Mouse (Mus musculus) fat pad, adult 2 months (tissue): Measurements from ENCODE around the gene Gpc4.

Experiments
- DNase-seq: peaks from one replicate; pipeline ENCODE4 v3.0.0-alpha.2; 2011; ENCODE audit warnings: low read depth, low spot score; ENCODE audit errors: extremely low read depth

Gene Gpc4

DNA sequence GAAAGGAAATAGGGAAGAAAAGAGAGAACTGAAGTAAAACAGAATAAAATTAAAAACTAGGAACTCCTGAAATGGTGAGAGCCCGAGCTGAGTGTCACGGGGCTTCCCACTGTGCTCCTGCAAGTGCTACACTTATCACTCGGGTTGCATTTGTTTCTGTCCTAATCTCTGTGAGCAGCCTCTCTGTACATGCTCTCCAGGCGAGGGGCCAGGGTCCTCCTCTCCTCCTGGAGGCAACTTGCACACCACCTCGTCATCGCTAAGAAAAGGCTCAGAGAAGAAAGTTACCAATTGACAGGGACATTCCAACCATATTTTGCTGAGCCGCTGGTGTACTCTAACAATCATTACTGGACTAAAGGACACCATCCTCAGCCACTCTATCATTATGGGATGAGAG is 14.0 kb downstream of the Gpc4 start:
- DNase-seq: no peak

DNA sequence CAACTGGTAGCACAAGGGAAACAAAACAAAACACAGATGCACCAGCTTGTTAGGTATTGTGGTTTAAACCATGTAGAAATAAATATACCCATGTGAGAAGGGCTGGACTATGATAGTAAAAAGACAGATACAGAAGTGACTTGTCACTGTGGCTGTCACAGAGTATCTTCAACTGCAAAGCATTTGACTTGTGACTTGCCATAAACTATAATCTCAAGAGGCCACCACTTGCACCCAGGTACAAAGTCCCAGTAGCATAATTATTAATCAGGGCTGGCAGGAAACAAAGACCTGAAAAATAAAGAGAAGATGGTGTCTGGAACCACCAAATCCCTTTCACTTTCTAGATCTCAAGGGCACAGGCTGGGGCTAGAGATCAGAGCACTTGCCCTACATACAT is 19.5 kb downstream of the Gpc4 start:
- no peak for DNase-seq

- no peak for DNase-seq
Observed at GRCm38 (mm10) chrX:52144491-52144890, 20.6 kb downstream of the Gpc4 start.

GRCm38 (mm10) chrX:52140316-52140715 is 24.7 kb downstream of the Gpc4 start:
- DNase-seq: no peak

- no peak for DNase-seq
Observed at GRCm38 (mm10) chrX:52138461-52139075, 26.5 kb downstream of the Gpc4 start.

GRCm38 (mm10) chrX:52138033-52138432 is 27.0 kb downstream of the Gpc4 start:
- no peak for DNase-seq

GRCm38 (mm10) chrX:52136525-52136924 is 28.5 kb downstream of the Gpc4 start:
- DNase-seq: no peak

DNA sequence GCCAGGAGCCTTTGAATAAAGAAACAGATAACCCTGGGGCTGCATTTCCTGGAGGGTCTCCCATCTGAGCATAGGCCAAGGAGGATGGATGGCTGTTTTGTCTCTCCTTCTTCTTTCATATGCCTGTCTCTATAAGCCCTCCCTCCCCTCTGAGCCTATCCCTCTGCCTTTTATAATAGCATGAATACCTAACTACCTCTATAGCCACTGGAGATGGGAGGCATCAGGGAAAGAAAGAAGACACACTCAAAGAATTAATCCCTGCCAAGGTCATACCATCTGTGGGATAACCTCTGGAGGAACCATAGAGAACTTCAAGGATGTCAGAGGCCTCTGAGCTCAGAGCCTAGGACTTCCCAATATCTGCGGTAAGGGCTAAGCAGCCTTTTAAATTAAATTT is 35.4 kb downstream of the Gpc4 start:
- no peak for DNase-seq

DNA sequence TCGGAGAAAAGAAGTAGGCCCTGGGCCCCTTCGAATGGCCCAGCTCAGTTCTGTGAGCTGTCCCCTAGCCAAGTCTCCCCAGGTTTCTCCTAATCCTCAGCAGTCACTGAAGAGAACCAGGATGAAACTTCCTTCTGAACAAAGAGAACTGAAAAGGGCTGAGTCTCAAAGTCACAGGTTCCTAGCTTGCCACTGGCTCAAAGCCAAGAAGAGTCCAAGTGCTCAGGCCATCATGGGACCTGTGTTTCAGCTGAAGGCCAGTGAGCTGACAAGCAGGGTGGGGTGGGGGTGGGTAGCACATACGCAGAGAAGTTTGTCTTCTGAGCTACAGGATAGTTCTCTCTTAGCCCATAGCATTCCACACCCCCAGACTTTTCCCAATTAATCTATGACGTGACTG is 36.3 kb downstream of the Gpc4 start:
- no peak for DNase-seq

- no peak for DNase-seq
Observed at GRCm38 (mm10) chrX:52113651-52114050, 51.4 kb downstream of the Gpc4 start.

DNA sequence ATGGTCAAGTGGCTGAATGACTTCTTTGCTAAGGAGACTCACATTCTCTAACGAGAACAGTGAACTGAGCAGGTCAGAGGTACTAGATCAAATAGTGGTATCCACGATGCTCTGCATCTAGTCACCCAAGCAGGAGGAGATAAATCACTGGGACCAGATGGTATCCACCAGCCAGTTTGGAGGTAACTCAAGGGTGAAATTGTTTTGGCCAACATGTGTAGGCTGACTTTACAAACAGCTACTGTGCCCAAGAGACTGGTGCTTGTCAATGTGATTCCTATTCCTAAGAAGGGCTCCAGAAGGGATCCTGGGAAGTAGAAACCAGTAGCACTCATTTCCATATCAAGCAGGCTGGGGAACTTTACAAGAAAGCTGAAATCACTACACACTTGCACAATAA is 55.4 kb downstream of the Gpc4 start:
- no peak for DNase-seq

DNA sequence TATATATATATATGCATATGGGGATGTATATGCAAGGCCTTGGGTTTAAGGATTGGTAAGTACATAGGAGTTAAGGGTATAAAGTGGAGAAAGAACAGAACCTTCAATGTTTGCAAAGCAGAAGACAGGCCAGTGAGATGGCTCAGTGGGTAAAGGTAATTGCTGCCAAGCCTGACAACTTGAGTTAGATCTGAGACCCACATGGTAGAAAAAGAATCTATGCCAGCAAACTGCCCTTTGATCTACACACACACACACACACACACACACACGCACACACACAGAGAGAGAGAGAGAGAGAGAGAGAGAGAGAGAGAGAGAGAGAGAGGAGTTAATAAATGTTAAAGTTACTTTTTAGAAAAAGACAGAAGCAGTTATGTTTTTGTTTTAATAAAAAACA is 56.1 kb downstream of the Gpc4 start:
- no peak for DNase-seq

- DNase-seq: no peak
Observed at GRCm38 (mm10) chrX:52103771-52104170, 61.3 kb downstream of the Gpc4 start.

DNA sequence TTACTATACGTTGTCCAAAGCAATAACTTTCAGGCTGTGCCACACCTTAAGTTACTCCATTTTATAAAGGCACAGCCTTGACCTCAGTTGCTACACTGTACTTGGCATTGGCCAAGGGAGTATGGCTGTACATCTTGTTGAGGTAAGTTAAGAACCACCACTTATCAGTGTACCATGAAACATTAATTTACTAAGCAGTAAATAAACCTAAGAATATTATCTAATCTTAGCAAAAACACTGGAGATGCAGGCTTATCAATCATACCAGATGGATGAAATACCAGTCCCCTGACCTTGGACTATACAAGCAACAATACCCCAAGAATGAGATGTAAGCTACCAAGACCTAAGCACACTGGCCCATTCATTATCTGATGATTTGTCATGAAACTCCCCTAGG is 63.1 kb downstream of the Gpc4 start:
- DNase-seq: no peak

DNA sequence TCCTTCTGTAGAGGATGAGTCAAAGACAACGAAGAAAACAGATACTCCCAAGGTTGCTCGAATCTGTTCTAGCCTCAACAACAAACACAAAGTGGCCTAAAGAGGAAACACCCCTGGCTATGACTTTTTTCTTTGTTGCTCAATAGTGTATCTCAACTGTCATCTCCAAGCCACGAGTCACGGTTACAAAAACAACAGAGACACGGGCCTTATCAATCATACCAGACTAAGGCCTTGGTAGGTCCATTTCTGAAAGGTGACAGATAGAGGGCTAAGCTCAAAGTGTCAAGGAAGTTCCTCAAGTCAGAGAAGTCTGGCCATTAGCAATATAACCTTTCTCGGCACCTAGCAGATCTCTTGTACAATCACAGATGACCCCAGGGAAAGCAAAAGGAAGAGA is 63.6 kb downstream of the Gpc4 start:
- no peak for DNase-seq

DNA sequence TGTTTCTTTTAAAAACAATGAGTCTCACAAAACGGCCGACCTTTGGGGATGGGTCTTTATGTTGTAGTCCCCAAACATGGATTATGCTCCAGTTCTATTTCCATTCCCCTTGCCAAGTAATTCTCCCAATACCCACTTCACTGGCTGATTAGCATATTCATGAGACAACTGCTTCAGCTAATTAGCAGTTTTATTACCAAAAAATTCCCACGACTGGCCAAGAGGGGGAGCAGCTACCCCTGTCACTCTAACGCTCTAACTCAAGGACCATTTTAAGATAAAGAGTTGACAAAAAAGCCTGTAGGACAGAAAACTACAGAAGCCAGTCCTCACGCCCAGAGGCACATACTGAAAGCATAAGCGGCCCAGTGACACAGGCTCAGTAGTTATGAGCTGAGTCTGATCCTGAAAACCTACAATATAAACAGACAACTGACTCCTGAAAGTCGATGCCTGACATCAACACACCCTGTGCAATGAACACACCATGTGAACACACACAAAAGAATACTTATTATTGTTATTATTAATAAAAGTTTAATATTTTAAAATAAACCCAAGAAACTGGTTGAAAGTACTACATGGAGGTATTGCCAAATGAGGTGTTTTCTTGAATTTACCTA is 77.2 kb downstream of the Gpc4 start:
- no peak for DNase-seq

DNA sequence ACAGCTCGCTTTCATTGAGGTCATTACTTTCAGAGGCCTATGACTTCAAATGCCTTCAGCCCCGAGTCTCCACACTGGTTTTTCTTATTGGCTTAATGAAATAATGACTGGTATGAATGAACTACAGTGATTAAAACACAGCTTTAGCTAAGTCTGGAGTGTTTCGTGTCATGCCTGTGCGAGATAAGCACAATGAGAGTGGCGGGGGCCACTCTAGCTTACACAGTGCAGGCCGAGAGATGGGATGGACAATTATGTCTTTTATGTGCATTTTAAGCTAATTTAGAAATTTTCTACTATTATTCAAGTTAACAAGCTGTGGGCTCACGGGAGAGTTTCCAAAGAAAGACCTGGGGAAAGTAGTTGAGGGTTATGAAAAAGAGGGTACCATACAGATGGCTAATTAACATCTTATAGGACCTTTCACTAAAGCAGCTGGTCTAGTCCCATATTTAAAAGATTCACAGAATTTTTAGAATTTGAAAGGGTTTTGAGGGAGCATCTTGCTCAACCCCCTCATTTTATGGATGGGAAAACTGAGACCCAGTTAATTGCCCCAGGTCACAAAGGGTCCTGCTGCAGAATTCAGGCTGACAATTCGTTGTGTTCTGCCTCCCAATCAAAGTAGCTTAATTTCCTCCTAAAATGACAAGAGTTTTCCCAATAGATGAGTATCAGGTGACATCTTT is 78.0 kb downstream of the Gpc4 start:
- no peak for DNase-seq

DNA sequence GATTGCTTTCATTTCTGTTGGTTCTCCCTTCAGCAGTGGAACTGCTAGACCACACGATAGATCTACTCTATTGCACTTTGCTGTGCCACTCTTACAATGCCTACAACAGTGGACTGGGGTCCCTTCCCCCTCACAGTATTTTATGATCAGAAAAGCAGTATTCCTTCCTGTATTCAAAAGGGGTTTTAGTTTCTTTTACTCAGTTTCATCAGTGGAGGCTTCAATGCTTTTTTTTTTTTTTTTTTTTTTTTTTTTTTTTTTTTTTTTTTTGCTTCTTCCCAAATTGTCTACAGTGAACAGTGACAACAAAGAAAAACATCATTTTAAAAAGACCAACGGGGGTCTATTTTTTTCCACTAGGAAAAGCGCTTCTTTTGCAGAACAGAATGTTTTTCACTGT is 81.5 kb downstream of the Gpc4 start:
- no peak for DNase-seq

GRCm38 (mm10) chrX:52072410-52072809 is 92.6 kb downstream of the Gpc4 start:
- no peak for DNase-seq

DNA sequence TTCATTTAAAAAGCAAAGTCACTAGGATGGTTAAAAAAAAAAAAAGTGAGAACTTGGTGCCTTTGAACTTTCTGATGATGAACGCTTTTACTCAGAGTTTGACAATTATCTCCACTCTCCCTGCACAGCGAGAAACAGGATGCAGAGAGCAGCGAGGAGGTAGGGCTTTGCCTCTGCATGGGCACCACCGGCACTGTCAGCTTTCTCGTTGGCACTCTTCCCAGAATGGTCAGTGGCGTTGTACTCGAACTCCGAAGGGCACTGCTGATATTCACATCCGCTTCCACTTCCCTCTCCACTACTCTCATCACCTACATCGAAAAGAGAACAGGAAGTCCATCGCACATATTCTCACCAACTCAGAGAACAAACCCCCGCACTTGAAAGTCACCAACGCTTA is 111.6 kb downstream of the Gpc4 start:
- DNase-seq: no peak

- no peak for DNase-seq
Observed at GRCm38 (mm10) chrX:52052011-52052410, 113.0 kb downstream of the Gpc4 start.

DNA sequence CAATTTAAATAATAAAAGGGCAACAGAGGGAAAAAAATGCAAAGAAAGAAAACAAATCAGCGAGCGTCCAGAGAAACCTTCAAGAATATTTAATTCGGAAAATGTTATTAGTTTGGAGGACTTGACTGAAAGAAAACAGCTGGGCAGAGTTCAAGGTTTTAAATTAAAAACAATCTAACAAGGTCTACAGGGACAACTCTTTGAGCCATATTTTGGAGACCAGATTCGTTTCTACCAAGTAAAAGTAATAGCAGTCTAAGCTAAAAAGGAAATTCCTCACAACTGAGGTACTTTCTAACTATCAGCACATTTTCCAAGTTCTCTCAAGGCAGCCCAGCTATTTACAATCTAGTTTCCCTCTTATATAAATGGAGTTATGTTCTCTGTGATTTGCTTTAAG is 114.1 kb downstream of the Gpc4 start:
- no peak for DNase-seq

DNA sequence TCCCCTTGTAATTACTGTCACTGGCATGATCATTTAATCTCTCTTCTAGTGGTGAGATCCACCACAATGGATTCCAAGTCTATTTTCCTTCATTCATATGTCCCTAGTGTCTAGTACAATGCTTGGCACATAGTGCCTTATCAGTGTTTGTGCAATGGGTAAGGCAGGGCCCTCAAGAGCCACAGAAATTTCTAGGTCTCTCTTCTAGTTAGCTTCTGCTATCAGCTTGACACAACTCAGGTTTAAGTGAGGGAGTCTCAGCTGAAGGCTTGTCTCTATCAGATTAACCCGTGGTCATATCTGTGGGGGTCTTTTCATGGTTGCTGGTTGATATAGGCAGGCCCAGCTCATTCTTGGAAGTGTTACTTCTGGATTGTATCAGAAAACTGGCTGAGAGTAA is 125.2 kb downstream of the Gpc4 start:
- no peak for DNase-seq
